Mouse (Mus musculus) heart, adult 2 months (tissue): ENCODE measurements at regions not wholly inside any gene's neighbourhood (a gene's known extent, or its start where the extent isn't known, plus 50 kb on each side); places are given as distances from the start of the nearest gene placed in this dataset.
A peak's percentile ranks its signal among the peaks of the same experiment; 100 is the strongest.

ENCODE experiments used
- DNase-seq, 2 experiments: peaks; one replicate each; pipeline ENCODE4 v3.0.0; 2021
- H3K27ac ChIP-seq: fragments of 200-600 bp; 2 replicates; pipeline ENCODE4 v1.8.1; 2022
- H3K27me3 ChIP-seq: fragments of 200-500 bp; 2 replicates; pipeline ENCODE4 v1.6.1; 2012; ENCODE audit warnings: mild to moderate bottlenecking, low read length, inconsistent platforms, mixed read lengths; ENCODE audit not compliant: control insufficient read depth, insufficient read depth
- H3K36me3 ChIP-seq: fragments of 200-500 bp; 2 replicates; pipeline ENCODE4 v1.6.1; 2012; ENCODE audit warnings: low read length, inconsistent platforms; ENCODE audit not compliant: control insufficient read depth, insufficient read depth
- H3K4me1 ChIP-seq: fragments of 200-500 bp; 2 replicates; pipeline ENCODE4 v1.6.1; 2011; ENCODE audit warnings: low read length; ENCODE audit not compliant: control insufficient read depth, insufficient read depth
- H3K4me3 ChIP-seq: fragments of 200-600 bp; 2 replicates; pipeline ENCODE4 v1.8.1; 2022
- H3K79me2 ChIP-seq: fragments of 200-500 bp; replicated peaks from 2 replicates; pipeline ENCODE4 v1.6.1; 2012; ENCODE audit warnings: mild to moderate bottlenecking, inconsistent platforms, low read length, moderate library complexity, mixed read lengths; ENCODE audit not compliant: control insufficient read depth, insufficient read depth
- H3K9ac ChIP-seq: fragments of 200-500 bp; 2 replicates; pipeline ENCODE4 v1.6.1; 2012; ENCODE audit warnings: low read depth, mild to moderate bottlenecking, control low read depth, inconsistent platforms, low read length, mixed read lengths
- CTCF ChIP-seq: fragments of 200-600 bp; IDR thresholded peaks from 2 replicates; pipeline ENCODE4 v1.8.1; 2022; ENCODE audit warnings: antibody characterized with exemption, mild to moderate bottlenecking, moderate library complexity
- EP300 ChIP-seq: fragments of 200-500 bp; IDR thresholded peaks from 2 replicates; pipeline ENCODE4 v1.6.1; 2011; ENCODE audit warnings: low read depth, low read length, control low read depth; ENCODE audit not compliant: insufficient read depth
- POLR2A ChIP-seq: fragments of 200-500 bp; IDR thresholded peaks from 2 replicates; pipeline ENCODE4 v1.6.1; 2011; ENCODE audit warnings: mild to moderate bottlenecking, low read depth, low read length, control low read depth; ENCODE audit not compliant: insufficient read depth
- WGBS: fragments of 180-500 bp; shearing (Covaris S2); methylation state at CpG from one replicate; pipeline ENCODE4 v1.1.7; 2018; 5-methylcytosine and 5-hydroxymethylcytosine counted together
- intact Hi-C: fragments of 180-260 bp; cut with DNase I; formaldehyde crosslinking; loops from one replicate; pipeline ENCODE4 v1.15.1; 2025

DNA sequence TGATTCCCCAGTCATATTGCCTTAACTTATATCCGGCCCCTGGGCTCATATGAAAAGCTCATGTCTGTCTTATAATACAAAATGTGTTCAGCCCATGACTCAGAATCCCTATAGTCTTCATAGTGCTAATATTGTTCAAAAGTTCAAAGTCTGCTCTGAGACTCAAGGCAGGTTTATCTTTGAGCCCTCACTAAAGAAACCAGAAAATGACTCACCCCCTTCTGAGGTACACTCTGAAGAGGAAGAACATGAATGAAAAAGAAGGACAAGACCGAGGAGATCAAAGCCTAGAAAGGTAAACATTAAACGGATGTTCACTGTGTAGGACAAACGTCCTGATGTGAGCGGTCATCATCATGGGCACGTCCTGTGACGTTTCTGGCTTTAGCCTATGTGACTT is 145.1 kb upstream of the Id4 start:
- Histone ChIP-seq H3K27ac (no peak overlapping the region), H3K4me1 (no peaks in the 10 kb centered on the region), H3K9ac (no peak overlapping the region), H3K4me3 (no peak overlapping the region), H3K36me3 (no peaks in the 10 kb centered on the region), H3K79me2 (no peaks in the 10 kb centered on the region), H3K27me3 (no peaks in the 10 kb centered on the region)
- DNase-seq = no peak
- intact Hi-C loops = no loop called here
- WGBS = 72% methylated on average over 7 of the region's 7 CpGs
- TF ChIP-seq EP300 (no peak), POLR2A (no peak), CTCF (no peak)

DNA sequence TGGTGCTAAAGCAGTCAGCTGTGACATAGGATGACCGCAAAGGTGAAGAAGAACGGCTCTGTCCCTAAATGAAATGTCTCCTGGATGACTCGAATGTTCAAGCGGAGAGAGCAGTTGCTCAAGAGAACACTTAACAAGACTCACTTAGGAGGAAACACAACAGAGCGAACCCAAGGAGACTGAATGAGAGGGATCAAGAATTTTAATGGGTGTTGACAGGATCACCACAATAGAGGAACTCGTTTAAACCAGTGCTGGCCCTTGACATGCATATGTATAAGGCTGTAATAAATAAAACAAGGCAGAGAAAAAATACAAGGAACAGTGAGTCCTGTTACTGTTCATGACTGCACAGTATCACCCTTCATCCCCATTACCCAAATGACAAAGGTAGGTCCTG is 134.4 kb upstream of the Id4 start:
- TF ChIP-seq POLR2A (no peak), CTCF (no peak), EP300 (no peak)
- Histone ChIP-seq H3K27me3 (no peaks in the 10 kb centered on the region), H3K9ac (no peak overlapping the region), H3K79me2 (no peaks in the 10 kb centered on the region), H3K4me3 (no peak overlapping the region), H3K4me1 (no peaks in the 10 kb centered on the region), H3K27ac (no peak overlapping the region), H3K36me3 (no peaks in the 10 kb centered on the region)
- intact Hi-C loops = no loop called here
- DNase-seq = no peak
- WGBS = 78% methylated on average over 6 of the region's 6 CpGs

DNA sequence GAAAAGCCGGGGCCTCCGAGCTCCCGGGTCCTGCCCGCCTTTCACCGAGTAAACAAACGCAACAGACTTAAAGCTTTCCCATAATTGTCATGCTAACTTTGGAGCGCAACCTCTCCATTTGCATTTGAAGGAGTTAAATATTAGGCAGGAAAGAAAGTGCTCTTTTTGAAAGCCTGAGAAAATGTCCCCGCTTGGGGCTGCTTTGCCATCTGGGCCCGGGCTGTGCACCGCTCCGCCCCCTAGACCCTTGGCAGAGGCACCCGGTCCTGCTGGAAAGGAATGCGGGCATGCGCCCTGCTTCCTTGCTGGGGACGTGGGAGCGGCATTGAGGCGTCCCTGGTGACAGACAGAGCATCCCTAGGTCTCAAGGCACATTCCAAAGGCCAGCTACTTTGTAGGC is 130.3 kb upstream of the Id4 start:
- H3K79me2 ChIP-seq = no peaks in the 10 kb centered on the region
- no peak for TF ChIP-seq EP300
- no peak for TF ChIP-seq CTCF
- no peak for TF ChIP-seq POLR2A
- H3K27me3 ChIP-seq = no peaks in the 10 kb centered on the region
- H3K9ac ChIP-seq = 0 out of 2 replicates have a peak overlapping the region, but pooled peaks have one; percentile 9
- intact Hi-C loops = no loop called here
- DNase-seq = peak; percentile 64 to 69
- 4% methylated on average over 17 of the region's 17 CpGs for WGBS
- no peaks in the 10 kb centered on the region for H3K36me3 ChIP-seq
- H3K4me1 ChIP-seq = no peaks in the 10 kb centered on the region
- H3K4me3 ChIP-seq = peak overlapping the region; percentile 8; the same call in 1 of the 2 replicates
- H3K27ac ChIP-seq = no peak overlapping the region

DNA sequence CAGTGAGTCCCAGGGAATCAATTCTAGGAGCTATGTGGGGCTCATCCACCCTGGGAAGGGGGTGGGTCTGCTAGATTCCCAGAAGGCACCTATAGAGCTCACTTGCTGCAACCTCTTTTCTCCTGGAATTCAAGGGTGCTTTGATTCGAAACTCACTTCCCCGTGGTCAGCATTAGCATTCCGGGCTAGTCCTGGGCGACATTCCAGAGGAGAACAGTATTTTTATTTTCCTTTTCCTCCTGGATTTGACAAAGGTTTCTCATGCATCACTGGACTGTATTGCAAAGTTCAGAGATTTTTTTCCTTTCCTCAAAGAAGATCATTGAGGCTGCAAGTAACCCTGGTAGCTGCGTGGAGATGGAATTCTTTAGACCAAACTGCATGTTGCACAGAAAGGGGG is 129.3 kb upstream of the Id4 start:
- no peak overlapping the region for H3K27ac ChIP-seq
- no peaks in the 10 kb centered on the region for H3K79me2 ChIP-seq
- TF ChIP-seq POLR2A = no peak
- no peak for TF ChIP-seq EP300
- TF ChIP-seq CTCF = no peak
- H3K4me3 ChIP-seq = no peak overlapping the region
- intact Hi-C loops = no loop called here
- no peaks in the 10 kb centered on the region for H3K4me1 ChIP-seq
- no peaks in the 10 kb centered on the region for H3K27me3 ChIP-seq
- no peaks in the 10 kb centered on the region for H3K36me3 ChIP-seq
- H3K9ac ChIP-seq = no peak overlapping the region
- DNase-seq = no peak
- 39% methylated on average over 5 of the region's 5 CpGs for WGBS

DNA sequence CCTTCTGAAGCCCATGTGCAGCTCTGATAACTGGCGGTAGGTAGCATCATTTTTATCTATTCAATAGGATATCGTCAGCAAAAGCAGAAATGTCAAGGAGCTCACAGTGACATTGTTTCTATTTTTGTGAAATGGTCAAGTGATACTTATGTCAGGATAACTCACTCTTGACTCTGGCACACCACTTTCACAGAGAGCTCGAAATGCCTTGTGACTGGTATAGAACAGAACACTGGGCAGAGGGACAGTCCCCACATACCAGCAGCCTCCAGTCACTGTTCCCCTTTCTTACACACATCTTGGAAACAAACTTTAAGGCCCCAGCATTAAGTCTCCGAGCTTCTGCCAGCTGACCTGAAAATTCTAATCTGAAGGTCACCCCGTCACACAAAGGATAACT is 115.1 kb upstream of the Id4 start:
- no peaks in the 10 kb centered on the region for H3K4me1 ChIP-seq
- H3K36me3 ChIP-seq = no peaks in the 10 kb centered on the region
- no peak overlapping the region for H3K4me3 ChIP-seq
- H3K27me3 ChIP-seq = no peaks in the 10 kb centered on the region
- no peaks in the 10 kb centered on the region for H3K79me2 ChIP-seq
- H3K9ac ChIP-seq = no peak overlapping the region
- intact Hi-C loops = no loop called here
- DNase-seq = no peak
- TF ChIP-seq POLR2A (no peak), EP300 (no peak), CTCF (no peak)
- 55% methylated on average over 5 of the region's 5 CpGs for WGBS
- no peak overlapping the region for H3K27ac ChIP-seq

DNA sequence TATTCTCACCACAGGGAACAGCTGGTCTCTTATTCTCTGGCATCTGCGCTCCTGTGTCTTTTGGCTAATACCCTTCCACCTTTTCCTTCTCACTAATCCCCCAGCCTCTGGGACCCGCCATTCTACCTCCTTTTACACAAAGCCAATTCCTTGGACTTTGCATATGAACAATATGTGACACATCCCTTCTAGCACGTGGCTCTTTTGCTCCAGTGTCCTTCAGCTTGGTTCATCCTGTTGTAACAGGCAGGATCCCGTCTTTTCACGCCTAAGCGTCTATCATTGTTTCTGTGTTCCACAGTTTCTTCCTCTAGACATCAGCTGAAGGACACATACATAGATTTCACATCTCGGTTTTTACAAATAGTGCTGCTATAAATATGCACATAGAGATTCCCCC is 114.0 kb upstream of the Id4 start:
- Histone ChIP-seq H3K27me3 (no peaks in the 10 kb centered on the region), H3K79me2 (no peaks in the 10 kb centered on the region), H3K27ac (no peak overlapping the region), H3K36me3 (no peaks in the 10 kb centered on the region), H3K9ac (no peak overlapping the region), H3K4me3 (no peak overlapping the region), H3K4me1 (no peaks in the 10 kb centered on the region)
- intact Hi-C loops = no loop called here
- no peak for DNase-seq
- 82% methylated on average over 7 of the region's 7 CpGs for WGBS
- TF ChIP-seq CTCF = no peak
- TF ChIP-seq EP300 = no peak
- TF ChIP-seq POLR2A = no peak

DNA sequence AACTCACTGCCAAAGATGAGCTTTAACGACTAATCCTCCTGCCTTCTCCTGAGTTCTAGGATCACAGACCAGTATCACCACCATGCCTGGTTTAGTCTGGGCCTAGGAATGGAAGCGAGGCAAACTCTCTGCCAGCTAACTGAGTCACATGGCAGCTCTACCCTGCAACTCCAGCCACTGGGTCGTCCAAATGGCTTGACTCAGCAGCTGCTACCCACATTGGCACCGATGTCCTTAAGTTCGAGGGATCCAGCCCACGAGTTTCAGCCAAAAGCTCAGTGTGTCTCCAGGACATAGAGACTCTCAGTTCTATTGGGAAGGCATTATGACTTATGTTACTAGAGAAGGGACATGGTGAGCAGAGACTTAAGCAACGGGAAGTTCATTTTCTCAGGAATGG is 107.8 kb upstream of the Id4 start:
- H3K27me3 ChIP-seq = no peaks in the 10 kb centered on the region
- intact Hi-C loops = no loop called here
- TF ChIP-seq EP300 (no peak), CTCF (no peak), POLR2A (no peak)
- no peak for DNase-seq
- no peaks in the 10 kb centered on the region for H3K36me3 ChIP-seq
- H3K4me1 ChIP-seq = no peaks in the 10 kb centered on the region
- no peak overlapping the region for H3K27ac ChIP-seq
- H3K79me2 ChIP-seq = no peaks in the 10 kb centered on the region
- no peak overlapping the region for H3K4me3 ChIP-seq
- no peak overlapping the region for H3K9ac ChIP-seq
- WGBS = 71% methylated on average over 7 of the region's 7 CpGs
